Mouse (Mus musculus): ENCODE data around the gene Slc1a2.
A peak's percentile ranks its signal among the peaks of the same experiment; 100 is the strongest.

DNA sequence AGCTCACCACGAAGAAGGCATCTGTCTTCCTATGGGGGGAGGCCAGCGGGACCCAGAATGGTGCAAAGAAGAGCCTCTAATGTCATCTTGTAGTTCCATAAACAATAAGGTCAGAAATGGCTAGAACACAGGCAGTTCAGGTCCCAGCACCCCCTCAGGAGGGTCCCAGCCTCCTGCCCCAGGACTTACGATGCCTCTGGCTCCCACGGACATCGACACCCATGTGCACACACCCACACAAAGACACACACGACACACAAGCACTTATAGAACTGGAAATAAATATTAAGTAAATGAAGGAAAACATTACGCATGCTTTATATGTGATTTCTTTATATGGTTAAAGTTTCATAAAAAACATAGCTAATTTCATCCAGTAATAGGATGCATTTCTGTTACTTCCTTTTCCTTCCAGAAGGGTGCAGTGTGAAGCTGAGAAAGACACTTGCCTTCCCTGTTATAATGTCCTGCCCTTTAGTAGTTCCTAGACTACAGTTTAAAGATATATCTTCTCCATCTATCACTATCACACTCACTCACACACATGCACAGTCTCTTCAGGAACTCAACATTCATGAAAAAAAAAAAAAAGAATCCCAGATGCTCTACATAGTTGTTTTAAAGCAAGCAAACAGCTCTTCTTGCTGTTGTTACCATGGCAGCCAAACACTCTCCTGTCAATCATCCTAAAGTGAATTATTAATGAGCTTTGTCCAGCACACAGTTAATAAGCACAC is 27.1 kb downstream of the Slc1a2 start:
- TF ChIP-seq ZC3H11A (IDR thresholded peaks at IDR 0.05; ENCODE audit: low read depth, low read length) (peak; percentile 75), CTCF (conservative IDR thresholded peaks at IDR 0.05 in 1 of 2, IDR thresholded peaks at IDR 0.05 in 1 of 2; ENCODE audit: low read depth in 2 of 2, low read length in 2 of 2) (peak in 1 of 2 experiments; percentile 86; a peak in 3 of 4 replicates), POLR2AphosphoS2 (IDR thresholded peaks at IDR 0.05; ENCODE audit: low read depth, low read length) (no peak), MAFK (IDR thresholded peaks at IDR 0.05; ENCODE audit: insufficient replicate concordance, low read length) (no peak), ZNF384 (IDR thresholded peaks at IDR 0.05; ENCODE audit: low read depth, low read length) (no peak), BHLHE40 (IDR thresholded peaks at IDR 0.05; ENCODE audit: low read depth, low read length) (no peak), USF1 (IDR thresholded peaks at IDR 0.05; ENCODE audit: low read depth, low read length) (no peak), MAX (IDR thresholded peaks at IDR 0.05; ENCODE audit: low read length) (no peak), POLR2A (IDR thresholded peaks at IDR 0.05; ENCODE audit: low read depth, low read length) (no peak), E2F4 (IDR thresholded peaks at IDR 0.05; ENCODE audit: insufficient replicate concordance, low read depth, low read length) (no peak), EP300 (IDR thresholded peaks at IDR 0.05; ENCODE audit: low read length) (no peak), ZMIZ1 (IDR thresholded peaks at IDR 0.05; ENCODE audit: low read depth, low read length) (no peak), MYC (IDR thresholded peaks at IDR 0.05; ENCODE audit: low read depth, low read length) (no peak)
